Mouse (Mus musculus) megakaryocyte, embryonic 14.5 days (primary cell): ENCODE measurements around the gene Btf3.

ENCODE experiments used
- FLI1 ChIP-seq: IDR thresholded peaks from 2 replicates; pipeline ENCODE4 v1.6.1; 2012; ENCODE audit warnings: low read length, inconsistent platforms, mixed read lengths
- GATA1 ChIP-seq: IDR thresholded peaks from 3 replicates; pipeline ENCODE4 v1.6.1; 2012; ENCODE audit warnings: mixed read lengths, low read length, inconsistent platforms, borderline replicate concordance

- TF ChIP-seq GATA1, result no peak
- peak; percentile 73 for TF ChIP-seq FLI1
Observed at GRCm38 (mm10) chr13:98316480-98317245, at the start of gene Btf3.
